Mouse (Mus musculus): ENCODE data around the gene Dscam. TPM values are rescaled to one million over a fixed set of nuclear protein-coding genes. Genes with fewer than 3 reads are reported as not detected.
A peak's percentile ranks its signal among the peaks of the same experiment; 100 is the strongest.

Dscam gene
- total RNA-seq, 2 experiments from 2014 or later: 39.5 to 43.1 TPM

DNA sequence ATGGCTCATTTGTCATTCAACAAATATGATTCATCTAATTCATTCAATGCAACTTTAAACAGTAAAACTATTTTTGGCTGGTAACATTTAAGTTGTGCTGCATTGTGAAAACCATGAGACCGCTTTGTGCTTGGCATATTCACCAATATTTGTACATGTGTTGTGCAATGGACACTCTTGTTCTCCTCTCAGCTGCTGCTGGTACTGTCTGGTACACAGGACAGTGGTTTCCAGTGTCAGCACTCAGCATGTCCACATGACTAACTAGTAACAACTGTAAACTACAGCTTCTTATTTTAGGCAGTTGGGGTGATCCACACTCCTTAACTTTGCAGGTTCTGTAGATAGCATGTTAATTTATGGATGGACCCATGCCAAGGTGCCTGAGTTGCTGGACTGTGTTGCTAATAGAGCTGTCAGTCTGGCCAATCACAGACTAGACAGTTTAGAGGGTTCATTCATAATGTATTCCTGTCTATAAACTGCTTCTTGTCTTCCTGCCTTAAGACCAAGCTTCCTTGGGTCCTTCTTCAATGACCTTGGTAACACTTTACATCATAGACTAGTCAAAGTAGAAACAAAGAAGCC, 368.8 kb downstream of the Dscam start:
- intact Hi-C loops (cut with DNase I): no loop called here
- no peak for DNase-seq

DNA sequence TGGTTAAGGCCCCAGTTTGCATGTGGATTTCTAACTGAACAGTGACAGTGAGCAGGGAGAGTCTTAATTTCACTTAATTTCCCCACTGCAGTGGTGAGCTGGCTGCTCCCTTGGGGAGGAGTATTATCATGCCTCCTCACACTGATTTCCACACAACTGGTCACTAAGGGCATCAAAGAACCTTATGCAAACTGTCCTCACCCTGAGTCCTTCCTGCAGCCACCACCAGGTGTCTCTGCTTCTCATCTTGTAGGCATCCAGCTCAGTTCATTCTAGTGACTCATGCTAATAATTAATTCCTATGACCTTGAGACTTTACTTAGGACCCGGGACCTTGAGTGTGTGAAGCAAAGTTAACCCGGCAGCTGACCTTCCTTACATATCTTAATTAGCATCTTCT, 375.1 kb downstream of the Dscam start:
- DNase-seq: peak; percentile 52
- intact Hi-C loops (cut with DNase I): no loop called here

DNA sequence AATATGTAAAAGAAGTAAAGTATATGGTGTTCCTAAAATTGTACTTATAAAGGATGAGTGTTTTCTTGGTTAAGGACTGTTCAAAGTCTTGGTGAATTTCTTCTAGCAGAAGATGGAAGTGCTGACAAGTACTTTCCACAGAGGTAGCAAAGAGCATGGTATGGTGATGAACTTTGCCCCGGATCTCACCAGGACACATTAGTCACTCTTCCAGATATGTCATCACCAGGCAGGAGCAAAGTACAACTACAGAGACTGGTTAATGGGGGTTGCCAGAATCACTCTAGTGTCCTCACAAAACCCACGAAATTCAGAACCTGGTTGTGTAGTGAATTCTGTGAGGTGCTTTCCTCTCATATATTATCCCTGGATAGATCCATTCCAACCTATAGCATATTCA, 379.2 kb downstream of the Dscam start:
- DNase-seq: no peak
- intact Hi-C loops (cut with DNase I): no loop called here

DNA sequence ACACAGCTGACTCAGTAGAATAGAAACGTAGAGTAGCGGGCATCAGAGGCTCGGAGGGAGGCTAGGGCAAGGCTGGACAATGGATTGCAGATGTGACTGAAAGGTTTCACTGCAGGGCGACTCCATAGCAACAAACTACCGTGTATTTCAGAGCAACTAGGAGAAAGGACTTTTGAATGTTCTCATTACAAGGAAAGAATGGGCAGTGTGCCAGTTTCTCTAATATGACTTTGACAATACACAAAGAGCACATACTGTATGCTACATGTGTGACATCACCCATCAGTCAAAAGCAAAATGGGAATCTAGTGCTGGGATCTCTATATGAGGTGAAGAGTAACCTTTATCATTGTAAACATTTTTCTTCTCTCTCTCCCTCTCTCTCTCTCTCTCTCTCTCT, 382.3 kb downstream of the Dscam start:
- intact Hi-C loops (cut with DNase I): no loop called here
- DNase-seq: no peak

DNA sequence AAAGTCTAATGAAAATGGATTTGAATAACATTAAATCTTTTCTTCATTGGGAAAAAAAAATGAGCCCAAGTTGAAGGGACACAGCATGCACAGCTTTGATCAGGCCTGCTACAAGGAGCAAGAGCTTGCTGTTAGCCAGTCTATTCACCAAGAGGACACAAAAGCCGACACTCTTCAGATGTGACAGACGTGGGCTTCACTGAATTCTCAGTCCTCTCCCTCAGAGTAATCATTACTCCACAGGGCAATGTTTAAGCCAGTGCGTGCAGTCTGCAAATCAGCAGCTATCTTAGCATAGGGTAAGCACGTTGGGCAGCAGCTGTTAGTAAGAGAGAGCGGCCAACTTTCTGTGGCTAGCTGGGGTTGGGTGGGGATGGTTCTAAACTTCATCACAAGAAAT, 391.5 kb downstream of the Dscam start:
- no peak for DNase-seq
- intact Hi-C loops (cut with DNase I): no loop called here

DNA sequence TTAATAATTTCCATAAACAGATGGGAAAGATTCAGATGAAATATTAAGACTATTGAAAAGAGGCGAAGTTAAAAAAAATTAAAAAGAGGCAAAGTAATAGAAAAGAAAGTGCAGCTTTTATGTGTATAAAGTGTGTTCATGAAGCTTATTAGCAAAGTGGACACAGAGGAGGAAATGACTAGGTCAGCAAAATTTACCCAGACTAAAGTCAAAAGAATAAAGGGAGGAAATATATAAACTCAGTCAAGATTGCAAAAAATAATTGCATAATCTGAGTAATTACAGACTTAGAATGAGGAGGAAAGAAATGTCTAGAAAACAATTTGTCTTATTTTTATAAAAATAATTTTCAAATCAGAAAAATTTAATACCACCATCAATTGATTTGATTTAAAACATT, 396.3 kb downstream of the Dscam start:
- no peak for DNase-seq
- intact Hi-C loops (cut with DNase I): no loop called here

DNA sequence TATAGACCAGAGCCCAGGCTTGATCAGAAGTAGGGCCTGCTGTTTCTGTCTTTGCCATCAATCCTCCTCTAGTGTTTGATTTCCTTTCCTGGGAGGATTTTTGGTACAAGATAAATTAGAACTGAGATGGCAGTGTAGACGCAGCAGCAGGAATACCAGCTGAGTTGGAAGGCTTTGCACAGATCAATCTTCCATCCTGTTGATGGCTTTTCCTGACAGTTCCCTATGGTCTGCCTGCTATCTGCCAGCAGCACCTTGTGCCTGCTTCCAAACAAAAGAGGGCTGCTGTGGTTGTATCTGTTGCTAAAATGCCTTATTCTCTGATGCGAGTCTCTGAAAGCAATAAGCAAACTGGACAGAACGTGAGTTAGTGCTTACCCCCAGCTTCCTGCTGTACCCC, 402.6 kb downstream of the Dscam start:
- intact Hi-C loops (cut with DNase I): no loop called here
- DNase-seq: no peak

DNA sequence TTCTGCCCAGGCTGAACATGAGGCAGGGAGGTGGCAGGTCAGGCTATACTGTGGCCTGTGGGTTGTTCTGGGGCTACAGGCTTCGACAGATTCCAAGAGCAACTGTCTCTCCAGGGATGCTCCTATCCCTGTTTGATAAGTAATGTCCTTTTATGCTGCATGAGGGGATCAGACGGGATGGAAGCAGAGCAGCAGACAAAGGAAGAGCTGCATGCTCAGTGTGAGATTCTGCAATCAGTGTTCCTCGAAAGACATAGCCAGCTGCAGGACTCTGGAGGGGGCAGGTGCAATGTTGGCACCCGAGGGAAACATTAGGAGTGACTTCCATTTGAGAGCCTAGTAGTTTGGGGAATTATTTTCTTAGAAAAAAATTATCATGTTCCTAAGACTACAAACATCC, 403.0 kb downstream of the Dscam start:
- intact Hi-C loops (cut with DNase I): no loop called here
- DNase-seq: no peak

DNA sequence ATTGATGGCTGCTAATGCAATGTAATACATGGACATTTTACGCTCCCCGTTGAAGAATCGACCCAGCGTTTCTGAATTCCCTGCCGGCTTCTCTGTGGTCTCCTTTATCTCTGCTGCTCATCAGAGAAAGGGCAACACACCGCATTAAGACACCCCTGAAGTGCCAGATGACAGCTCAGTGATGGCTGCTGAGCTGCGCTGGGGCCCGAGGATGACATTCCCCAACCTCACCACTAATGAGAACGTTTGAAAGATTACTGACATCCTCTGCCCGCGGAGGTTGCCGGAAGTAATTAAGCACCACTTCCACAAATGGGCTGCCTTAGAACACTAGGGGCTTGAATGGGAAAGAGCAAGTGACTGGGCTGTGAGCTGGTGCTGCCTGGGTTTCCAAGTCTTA, 409.3 kb downstream of the Dscam start:
- intact Hi-C loops (cut with DNase I): no loop called here
- no peak for DNase-seq

DNA sequence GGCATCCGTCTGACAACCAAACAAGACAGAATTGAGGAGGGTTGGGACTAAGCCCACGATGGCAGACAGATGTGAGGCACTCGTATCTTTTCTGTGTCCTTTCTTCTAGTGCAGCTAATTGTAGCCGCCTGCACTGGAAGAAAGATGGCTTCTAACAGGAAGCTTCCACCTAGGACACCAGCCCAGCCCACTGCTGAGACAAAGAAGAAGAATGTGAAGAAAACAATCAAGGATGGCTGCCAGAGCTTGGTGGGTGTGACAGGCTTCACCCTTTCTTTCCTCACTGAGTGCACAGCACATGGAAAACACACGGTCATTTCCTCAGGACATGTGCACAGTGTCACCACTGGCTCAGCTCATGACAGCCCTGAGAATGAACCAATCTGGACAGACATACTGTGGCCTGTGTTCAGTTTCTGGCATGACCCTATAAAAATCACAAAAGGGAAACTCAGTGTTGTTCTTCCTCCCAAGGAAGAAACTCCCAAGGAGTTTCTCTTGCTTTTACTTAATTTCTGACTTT, 411.4 kb downstream of the Dscam start:
- DNase-seq: no peak

DNA sequence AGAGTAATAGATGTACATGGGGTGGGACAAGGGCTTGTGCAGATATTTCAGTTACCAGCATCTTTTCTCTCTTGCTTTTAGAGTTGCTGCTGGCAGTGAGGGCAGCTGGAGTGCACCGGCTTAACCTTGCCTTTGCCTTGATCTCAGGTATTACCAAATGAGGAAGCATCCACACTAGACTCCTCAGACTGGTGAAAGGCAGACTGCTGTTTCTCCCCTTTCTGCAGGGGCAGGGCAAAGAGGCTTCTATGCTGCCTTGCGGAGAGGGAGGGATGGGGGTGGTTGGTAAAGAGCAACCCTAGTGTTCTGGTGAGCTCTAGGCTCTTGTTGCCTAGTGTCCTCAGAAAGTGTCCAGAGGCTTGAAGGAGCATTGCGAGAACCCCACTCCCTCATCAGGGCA, 412.2 kb downstream of the Dscam start:
- intact Hi-C loops (cut with DNase I): loop anchor here (5.0 kb wide), 1 partner anchor 671 kb away; no protein-coding TSS in a partner anchor
- no peak for DNase-seq

More for the DNA sequence above, 411.4 kb downstream of the Dscam start:
- intact Hi-C loops (cut with DNase I): loop anchor here (5.0 kb wide), 1 partner anchor 672 kb away; no protein-coding TSS in a partner anchor

DNA sequence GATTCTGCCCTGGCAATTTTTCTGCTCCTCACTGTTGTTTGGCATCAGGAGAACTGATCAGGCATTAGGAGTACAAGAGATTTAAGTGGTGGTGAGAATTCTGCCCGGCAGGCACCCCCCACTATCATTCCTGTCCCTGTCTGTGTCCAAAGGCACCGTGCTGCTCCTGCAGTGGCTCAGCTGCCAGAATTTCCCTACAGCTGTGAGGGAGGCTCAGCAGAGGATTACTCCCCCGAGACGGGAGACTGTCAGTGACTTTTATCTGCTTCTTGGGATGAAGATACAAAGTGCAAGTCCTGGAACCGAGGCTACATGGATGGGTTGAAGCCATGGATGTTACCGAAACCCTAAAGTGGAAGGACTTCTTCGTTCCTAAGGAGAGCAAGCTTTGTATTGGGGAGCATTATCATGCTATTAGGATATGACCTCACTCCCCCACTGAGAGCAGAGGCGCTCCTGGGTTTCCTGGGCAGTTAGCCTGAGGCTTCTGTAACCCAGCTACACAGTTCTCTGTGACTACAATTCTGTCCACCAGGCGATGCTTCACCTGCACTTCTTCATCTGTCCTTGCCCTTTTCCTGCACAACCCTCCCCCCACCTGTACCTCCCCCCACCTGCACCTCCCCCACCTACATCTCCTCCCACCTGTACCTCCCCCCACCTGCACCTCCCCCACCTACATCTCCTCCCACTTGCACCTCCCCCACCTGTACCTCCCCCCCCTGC, 412.8 kb downstream of the Dscam start:
- DNase-seq: no peak
- intact Hi-C loops (cut with DNase I): loop anchor here (5.0 kb wide), 1 partner anchor 670 kb away; no protein-coding TSS in a partner anchor

DNA sequence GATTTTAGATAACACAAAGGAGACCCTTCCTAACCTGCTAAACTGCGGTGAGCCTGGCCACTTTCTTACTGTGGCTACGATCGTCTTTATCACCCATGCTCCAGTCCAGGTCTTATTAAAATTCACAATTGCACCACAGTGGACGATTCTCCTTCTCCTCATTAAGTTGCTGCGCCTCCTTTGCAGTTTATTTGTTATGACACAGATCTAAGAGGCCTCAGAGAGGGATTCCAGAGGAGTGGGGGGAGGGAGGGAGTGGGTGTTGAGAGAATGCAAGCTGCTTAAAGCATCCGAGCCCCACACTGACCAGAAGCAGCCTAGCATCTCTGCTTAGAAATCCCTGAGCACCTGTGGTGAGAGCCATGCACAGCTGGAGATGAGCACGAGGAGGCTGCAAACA, 413.6 kb downstream of the Dscam start:
- intact Hi-C loops (cut with DNase I): loop anchor here (5.0 kb wide), 1 partner anchor 670 kb away; no protein-coding TSS in a partner anchor
- DNase-seq: no peak

DNA sequence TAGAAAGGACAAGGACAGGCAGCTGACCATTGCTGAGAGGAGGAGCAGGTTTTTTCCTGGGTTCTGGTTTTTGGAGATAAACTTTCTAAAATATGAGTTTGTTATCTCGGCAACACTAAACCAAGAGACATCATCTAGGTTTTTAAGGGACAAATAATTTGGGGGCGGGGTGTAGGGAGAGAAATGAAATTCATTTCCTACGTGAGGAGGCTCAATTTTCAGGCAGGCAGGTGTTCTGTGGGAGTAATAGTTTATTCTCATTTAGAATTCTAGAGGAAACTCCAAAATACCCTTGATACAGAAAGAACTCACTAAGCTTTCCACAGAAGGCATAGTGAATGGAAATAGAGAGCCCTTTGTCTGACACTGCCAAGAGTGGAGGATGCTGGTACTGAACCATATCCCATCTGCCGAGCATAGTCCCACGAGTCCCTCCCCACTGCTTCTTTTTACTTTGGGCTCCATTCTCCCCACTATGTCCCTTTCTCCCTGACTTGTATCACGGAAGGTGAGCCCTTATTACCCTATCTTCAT, 415.5 kb downstream of the Dscam start:
- DNase-seq: no peak
- intact Hi-C loops (cut with DNase I): loop anchor here (5.0 kb wide), 1 partner anchor 668 kb away; no protein-coding TSS in a partner anchor

DNA sequence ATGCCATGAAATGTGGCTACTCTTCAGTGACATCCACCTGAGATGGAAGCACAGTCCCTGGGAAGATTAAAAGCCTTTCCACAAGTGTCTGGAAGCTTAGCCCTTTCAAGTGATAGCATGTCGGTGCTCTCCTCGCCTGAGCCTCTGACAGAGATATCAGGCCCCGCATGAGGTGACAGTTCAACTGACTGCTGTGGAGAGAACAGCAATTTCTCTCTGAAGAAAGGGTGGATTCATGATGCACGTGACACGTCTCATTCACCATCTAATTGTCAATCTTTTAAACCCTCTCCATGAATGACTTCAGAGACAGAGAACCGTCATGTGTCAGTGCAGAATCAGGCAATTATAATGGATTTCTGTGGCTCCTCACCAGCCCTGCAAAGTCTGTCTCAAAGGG, 416.2 kb downstream of the Dscam start:
- intact Hi-C loops (cut with DNase I): no loop called here
- no peak for DNase-seq

DNA sequence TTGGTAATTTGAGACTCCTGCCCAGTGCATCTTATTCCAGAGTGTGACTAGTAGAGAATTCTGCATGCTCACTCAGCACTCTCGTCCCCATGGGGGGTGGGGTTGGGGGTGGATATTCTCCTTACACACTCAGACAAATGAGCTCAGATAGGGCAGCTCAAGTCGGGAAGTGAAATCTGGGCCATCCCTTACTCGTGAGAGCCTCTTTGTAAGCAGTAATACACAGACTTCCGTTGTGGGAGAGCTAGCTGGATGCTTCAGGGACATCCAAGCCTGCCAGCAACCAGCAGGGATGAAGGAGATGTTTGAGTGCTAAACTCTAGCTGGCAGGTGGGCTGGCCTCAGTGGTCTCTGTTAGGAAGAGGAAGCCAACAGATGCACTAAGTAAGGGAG, 416.8 kb downstream of the Dscam start:
- intact Hi-C loops (cut with DNase I): no loop called here
- DNase-seq: peak; percentile 43

DNA sequence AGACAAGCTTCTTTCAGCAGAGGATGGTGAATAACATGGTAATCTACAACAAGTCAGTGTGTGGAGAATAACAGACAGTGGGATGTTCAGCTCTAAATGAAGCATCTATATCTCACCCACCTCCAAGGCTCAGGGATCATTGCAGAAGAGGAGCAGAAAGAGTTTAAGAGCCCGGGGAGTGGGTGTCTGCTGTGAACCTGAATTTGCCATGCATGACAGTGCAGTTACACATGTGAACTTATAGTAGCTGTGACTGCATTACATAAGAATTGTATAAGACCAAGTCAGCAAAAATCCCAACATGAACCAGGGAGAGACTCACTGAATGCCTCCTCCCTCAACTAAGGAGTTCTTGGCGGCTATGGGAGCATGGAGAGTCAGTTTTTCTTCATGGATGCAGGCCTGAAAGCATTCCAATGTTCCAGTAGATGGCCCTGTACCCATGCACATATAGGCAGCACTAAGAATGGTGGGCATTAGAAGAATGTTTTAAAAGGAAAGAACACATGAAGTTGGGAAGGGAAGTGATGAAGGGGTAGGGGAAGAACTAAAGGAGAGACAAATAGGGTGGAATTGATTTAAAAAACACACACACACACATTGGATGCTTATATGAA, 417.3 kb downstream of the Dscam start:
- no peak for DNase-seq
- intact Hi-C loops (cut with DNase I): no loop called here

DNA sequence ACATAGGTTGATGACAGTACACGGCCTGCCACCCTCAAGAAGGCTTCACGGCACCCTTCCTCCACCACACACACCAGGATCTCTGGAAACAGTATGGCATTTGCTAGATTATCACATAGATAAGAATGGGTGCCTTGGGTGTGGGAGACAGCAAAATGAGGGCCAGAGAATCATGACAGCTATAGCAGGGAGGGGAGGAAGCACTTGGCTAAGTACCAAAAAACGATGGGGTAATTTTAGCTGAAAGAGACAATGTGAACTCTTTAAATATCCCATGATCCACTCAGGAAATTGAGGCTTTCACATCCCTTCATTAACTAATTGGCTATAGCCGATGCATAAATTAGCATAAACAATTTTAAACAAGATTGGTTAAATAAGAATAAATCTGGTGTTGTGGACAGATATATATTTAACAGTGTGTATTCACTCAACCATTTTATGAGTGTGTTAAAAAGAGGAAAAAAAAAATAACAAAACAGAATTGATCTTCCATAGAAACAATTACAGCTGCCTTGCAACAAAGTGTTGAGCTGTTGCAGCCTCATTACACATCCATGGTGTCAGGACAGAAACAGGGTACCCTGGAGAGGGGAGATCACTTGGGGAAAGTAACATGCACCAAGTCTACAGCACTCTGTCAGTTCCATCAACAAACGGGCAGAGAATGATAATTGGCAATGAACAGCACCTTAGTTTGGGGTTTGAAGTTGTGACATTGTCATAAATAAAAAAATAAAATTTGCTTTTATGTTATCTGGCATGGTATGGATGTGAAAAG, 427.9 kb downstream of the Dscam start:
- intact Hi-C loops (cut with DNase I): no loop called here

DNA sequence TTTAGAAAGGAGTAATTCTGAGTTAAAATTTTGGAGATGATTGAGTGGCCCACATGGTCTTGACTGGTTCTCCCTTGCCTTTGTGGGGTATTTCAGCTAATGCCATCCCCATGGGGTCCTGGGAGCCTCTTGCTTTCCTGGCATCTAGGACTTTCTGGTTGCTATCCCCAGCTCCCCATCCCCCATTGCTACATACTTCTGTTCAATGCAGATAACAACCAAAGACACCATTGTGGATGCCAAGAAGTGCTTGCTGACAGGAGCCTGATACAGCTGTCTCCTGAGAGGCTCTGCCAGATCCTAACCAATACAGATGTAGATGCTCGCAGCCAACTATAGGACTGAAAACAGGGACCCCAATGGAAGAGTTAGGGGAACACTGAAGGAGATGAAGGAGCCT, 429.2 kb downstream of the Dscam start:
- intact Hi-C loops (cut with DNase I): no loop called here

More for the DNA sequence above, 427.9 kb downstream of the Dscam start:
- DNase-seq: no peak

More for the DNA sequence above, 429.2 kb downstream of the Dscam start:
- DNase-seq: no peak

Data from left cerebral cortex, postnatal 4 days (tissue).